Mouse (Mus musculus): ENCODE results near the gene Eps15l1.

DNA sequence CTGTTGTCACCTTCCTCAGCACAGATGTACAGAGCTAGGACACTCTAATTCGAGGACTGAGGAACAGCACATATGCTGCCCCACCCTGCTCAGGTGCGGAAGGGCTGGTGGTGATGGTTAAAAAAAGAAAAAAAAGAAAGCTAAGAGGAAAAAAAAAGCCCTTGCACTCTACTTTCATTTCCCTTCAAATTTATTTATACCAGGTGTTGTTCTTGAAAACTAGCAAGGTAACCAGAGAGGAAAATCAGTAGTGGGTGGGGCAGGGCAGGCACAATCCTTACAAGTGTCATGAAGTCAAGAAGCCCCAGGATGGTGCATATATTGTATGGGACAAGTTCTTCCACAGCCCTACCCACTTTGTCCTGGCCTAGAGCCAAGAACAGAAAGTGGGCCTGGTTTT is 56.2 kb downstream of the Eps15l1 start:
- TF ChIP-seq TCF12 (IDR thresholded peaks at IDR 0.05; ENCODE audit: insufficient read depth, poor library complexity, severe bottlenecking) (no peak), POLR2AphosphoS2 (IDR thresholded peaks at IDR 0.05; ENCODE audit: insufficient read length, low read depth) (no peak), POLR2A (IDR thresholded peaks at IDR 0.05; ENCODE audit: insufficient read length, low read depth) (no peak), MAX (IDR thresholded peaks at IDR 0.05; ENCODE audit: low read depth) (no peak), MYOD1 (IDR thresholded peaks at IDR 0.05; ENCODE audit: control insufficient read depth in 1 of 3, insufficient read length in 2 of 3, low read depth in 2 of 3) (no peak), TCF3 (IDR thresholded peaks at IDR 0.05; ENCODE audit: insufficient read length, low read depth) (no peak), MYOG (IDR thresholded peaks at IDR 0.05; ENCODE audit: control insufficient read depth in 1 of 3, insufficient read depth in 1 of 3, insufficient read length in 2 of 3, low read depth in 2 of 3) (no peak), REST (IDR thresholded peaks at IDR 0.05; ENCODE audit: insufficient read depth, insufficient read length) (no peak), CEBPB (IDR thresholded peaks at IDR 0.05; ENCODE audit: insufficient read depth, poor library complexity, severe bottlenecking) (no peak), USF1 (IDR thresholded peaks at IDR 0.05; ENCODE audit: low read depth) (no peak), SRF (IDR thresholded peaks at IDR 0.05; ENCODE audit: control insufficient read depth, insufficient read length, low read depth) (no peak), E2F4 (IDR thresholded peaks at IDR 0.05; ENCODE audit: insufficient read depth) (no peak)
